Mouse (Mus musculus) stomach, postnatal 0 days (tissue): ENCODE measurements around the gene Cga.

Experiments
- CTCF ChIP-seq: IDR thresholded peaks from 2 replicates; pipeline ENCODE4 v1.5.1; 2016; ENCODE audit warnings: antibody characterized with exemption, low read depth, mild to moderate bottlenecking, moderate library complexity
- EP300 ChIP-seq: optimal IDR thresholded peaks from 2 replicates; pipeline ENCODE3; 2016; ENCODE audit warnings: antibody characterized with exemption

DNA sequence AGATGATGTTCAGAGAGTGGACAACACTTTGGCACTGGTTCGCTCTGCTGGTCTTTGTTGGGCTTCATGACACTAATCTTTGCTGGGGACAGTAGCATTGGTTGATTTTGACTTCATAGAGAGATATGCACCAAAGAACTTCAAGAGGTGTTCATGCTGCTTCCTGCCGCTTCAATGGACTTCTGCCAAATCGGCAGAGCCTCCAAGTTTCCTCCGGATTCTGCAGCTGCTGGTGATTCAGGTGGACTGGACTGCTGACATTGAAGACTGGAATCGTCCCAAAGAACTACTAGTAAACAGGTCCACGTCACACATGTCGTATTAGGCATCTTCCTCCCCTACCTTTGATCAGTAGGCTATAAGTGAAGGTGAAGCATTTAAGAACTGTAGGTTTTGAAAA lies 41.5 kb upstream of the Cga start:
- TF ChIP-seq EP300, result no peak
- TF ChIP-seq CTCF, result no peak
